Mouse (Mus musculus) layer of hippocampus, adult 8-10 months (tissue): Measurements from ENCODE around the gene Znfx1. TPM values are rescaled to one million over a fixed set of nuclear protein-coding genes. Genes with fewer than 3 reads are reported as not detected.
"Not testable (repeated sequence)": the region's sequence is repeated elsewhere in the genome, so short reads cannot be mapped to it uniquely, and the experiment has no call there.

Experiments
- DNase-seq, 2 experiments: peaks; one replicate each; pipeline ENCODE4 v3.0.0; 2022; ENCODE audit warnings: low spot score in 2 of 2
- total RNA-seq, 4 experiments: library from RNA; stranded (reverse); gene quantifications; 2 replicates each; pipeline ENCODE4 v1.2.4; 2022

Gene Znfx1
- total RNA-seq, 4 experiments from 2014 or later = 52.2 to 54.7 (median 52.5) TPM

DNA sequence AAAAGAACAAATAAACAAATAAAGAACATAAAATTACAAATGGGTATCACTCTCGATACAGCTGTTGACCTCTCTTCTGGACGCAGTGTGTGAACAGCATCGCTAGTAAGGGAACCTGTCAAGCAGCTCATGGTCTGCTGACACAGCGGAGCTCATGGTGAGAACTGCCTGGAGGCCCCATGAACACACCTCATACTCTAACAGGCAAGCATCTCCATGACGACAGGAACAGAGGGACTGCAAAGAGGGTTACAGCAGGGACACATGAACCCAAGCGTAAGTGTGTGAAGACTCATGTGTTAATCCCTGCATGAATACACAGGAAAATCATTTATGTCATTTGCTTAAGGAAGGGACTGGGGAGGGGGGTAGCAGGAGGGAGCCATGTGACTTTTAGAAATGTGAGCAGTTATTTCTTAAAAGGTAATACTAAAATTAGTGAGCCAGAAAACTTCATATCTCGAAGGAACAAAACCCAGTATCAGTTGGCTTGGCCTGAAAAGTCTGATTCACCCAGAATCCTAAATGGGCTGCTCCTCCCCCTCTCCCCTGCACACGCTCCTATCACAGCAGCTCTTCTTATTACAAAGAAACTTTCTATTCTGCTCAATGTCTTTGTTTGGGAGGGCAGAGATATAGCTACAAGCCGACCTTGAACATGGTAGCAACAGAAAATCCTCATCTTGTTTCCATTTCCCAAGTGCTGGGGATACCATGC, 9.5 kb downstream of the Znfx1 start:
- no peak for DNase-seq

DNA sequence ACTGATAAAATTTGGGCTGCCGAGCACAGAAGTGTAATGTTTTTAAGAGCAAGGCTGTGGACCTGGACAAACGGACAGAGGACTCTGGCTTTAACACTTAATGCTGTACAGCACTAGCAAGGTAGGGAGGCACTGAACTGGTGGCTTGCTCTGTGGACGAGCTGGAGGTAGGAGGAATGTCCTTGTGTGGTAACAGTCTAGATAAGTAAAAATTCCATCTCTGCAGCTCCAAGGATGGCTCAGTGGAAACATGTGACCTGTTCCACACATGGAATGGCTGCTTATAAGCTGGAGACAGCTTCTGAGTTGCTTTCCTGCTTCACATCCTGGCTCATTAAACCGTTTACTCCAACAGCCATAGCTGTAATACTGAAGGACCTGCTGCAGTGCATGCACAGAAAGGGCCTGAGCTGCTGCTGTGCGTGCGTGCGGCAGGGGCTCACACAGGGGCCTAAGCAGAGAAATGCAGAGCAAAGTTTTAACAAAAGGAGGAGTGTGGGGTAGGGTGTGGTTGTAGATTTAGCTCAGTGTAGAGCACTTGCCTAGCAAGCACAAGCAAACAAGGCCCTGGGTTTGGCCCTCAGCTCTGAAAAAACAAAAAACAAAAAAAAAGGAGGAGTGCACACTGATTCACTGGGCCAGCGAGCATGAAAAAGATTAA, 14.0 kb downstream of the Znfx1 start:
- no peak for DNase-seq

- no peak for DNase-seq
These were observed 14.6 kb downstream of the Znfx1 start for GRCm38 (mm10) chr2:167048223-167048622.

DNA sequence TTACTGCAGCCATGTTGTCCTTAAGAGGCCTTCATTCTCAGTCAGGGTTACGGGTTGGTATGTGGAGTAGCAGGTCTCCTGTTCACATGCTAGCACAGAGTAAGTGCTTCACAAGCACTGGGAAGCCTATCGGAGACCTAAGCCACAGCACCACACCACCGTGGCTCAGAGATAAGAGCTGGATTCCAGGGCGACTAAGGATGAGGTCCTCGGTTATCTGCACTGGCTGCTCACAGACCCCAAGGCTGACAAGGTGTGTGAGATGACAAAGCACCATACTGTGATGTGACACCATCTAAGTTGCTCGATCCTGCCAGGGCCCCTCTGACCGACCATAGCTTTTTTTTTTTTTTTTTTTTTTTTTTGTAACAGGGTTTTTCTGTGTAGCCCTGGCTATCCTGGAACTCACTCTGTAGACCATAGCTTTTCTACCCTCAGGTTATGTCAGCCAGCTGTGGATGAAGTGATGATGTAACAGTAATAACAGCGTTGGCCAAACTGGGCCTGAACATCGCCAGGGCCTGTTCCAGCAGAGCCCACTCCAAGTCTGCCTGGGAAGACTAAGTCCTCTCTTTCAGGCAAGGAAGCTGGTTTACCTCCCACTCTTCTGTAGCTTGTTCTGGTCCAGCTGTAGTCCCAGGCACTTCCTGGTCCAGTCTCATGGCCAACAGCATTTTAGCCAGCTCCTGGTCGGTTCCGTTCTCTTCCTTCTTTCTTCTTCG, 19.3 kb downstream of the Znfx1 start:
- no peak for DNase-seq

DNA sequence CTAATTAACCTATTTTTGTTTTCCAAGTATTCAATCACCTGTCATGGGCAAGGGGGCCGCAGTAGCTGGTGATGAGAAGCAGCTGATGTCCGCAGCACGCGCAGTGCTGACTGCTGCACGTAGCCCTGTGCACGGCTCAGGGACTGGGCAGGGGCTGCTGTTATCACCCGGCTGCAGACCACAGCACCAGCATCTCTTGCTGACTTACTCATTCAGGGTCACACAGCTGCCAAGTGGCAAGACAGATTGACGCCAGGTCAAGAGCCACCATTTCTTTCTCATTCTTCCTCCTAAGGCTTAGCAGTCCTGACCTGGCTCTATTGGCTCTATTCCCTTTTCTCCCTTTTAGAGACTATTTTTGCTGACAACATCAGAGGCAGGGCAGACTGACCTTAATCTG, 23.4 kb downstream of the Znfx1 start:
- no peak for DNase-seq

- DNase-seq = no peak
These were observed 24.1 kb downstream of the Znfx1 start for GRCm38 (mm10) chr2:167038716-167039115.

DNA sequence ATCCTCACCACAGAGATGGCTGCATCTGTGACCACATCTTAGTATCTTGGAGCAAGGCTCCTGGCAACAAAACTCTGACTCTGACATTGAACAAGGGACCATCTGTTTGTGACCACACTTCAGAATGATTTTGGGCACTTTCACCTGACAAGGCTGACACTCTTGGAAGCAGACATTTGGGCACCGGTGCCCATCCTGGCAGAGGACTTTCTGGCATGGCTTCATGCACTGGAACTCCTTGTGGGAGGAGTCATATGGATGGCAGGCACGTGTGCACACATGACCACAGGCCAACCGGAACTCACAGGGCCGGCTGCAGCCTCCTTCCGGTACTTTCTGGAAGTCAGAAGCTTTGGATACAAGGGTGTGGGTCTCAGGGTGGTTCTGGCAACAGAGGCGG, 24.5 kb downstream of the Znfx1 start:
- no peak for DNase-seq

GRCm38 (mm10) chr2:167037710-167038109, 25.1 kb downstream of the Znfx1 start:
- DNase-seq = no peak

GRCm38 (mm10) chr2:167030507-167030906, 32.3 kb downstream of the Znfx1 start:
- no peak for DNase-seq

GRCm38 (mm10) chr2:167028553-167028952, 34.3 kb downstream of the Znfx1 start:
- no peak for DNase-seq

GRCm38 (mm10) chr2:167019396-167019795, 43.4 kb downstream of the Znfx1 start:
- DNase-seq = no peak

DNA sequence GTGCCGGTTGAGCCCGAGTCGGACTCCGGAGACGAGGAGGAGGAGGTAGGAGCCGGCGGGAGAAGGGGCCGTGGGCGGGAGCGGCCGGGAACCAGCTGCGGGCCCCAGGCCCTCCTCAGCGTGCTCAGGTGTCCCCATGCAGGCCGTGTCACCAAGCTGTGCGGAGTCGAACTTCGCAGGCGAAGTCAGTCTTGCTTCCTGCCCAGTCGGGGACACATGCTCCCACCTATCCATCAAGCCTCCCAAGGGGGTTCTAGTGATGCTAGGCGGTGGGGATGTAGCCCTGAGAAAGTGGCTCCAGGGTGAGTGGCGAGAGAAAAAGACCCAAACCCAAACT, 47.5 kb downstream of the Znfx1 start:
- no peak for DNase-seq

- peak; percentile 85 to 89 for DNase-seq
These were observed 48.0 kb downstream of the Znfx1 start, which contains the start of gene Ddx27 for GRCm38 (mm10) chr2:167014702-167015381. Gene Ddx27 (plus strand): TSS chr2:167015193.

GRCm38 (mm10) chr2:167010546-167010945, 52.3 kb downstream of the Znfx1 start:
- DNase-seq = no peak

DNA sequence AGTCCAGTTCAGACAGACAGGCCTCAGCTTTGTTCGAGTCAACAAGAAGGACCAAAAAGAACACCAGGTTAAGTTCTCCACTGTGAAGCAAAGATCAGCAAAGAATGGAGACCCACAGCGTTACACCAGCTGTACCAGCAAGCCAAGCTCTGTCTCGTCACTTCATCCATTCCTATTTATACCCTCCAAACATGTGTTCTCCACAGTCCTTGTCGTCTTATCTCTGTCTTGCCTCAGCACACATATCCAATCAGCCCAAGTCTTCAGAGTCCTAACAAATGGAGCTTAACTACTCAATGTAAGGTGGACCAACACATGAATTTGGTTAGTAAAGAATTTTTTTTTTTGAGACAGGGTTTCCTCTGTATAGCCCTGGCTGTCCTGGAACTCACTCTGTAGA, 53.3 kb downstream of the Znfx1 start:
- no peak for DNase-seq

DNA sequence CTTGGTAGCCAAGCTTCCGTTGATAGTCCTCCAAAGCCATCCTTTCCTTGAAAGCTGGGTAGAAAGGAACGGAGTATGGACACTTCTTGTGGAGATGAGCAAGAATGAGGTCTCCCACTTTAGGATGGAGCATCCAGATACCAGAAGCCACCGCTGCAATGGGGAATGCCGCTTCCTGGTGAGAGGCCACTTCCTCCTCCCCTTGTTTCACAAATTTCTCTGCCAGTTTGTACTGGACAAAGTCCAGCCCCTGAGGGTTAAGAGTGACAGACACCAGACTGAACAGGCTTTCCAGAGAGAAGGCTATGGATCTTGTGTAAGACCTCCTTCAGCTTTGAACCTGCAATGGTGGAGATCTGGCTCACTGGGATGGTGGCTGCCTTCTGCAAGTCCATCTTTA, 55.2 kb downstream of the Znfx1 start:
- DNase-seq = not testable (repeated sequence)

DNA sequence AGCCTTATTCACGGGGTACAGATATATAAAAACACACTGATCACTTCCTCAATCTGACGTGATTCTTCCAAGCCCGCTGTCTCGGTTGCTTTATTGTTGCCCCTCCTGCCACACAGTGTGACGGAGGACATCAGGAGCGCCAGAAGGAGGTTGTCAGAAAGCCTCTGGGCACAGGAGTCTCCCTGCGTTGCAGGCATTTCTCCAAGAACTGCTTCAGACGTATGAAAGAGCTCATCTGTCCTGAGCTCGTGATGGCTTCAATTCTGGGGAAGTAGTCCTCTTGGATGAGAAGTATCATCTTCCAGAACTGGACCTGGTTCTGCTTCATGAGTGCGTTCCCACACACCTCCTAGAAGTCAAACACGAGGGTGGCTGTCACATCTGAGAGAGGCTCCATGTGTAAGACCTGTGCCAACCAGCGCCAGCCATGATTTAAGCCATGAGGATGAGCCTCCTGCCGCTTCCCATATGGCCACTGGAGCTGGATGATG, 55.8 kb downstream of the Znfx1 start:
- DNase-seq = peak in 1 of 2 experiments; percentile 24

- no peak for DNase-seq
These were observed 56.5 kb downstream of the Znfx1 start for GRCm38 (mm10) chr2:167006355-167006754.

GRCm38 (mm10) chr2:167004099-167004854, 58.5 kb downstream of the Znfx1 start:
- peak; percentile 51 to 64 for DNase-seq

GRCm38 (mm10) chr2:167001486-167001885, 61.3 kb downstream of the Znfx1 start:
- DNase-seq = no peak

DNA sequence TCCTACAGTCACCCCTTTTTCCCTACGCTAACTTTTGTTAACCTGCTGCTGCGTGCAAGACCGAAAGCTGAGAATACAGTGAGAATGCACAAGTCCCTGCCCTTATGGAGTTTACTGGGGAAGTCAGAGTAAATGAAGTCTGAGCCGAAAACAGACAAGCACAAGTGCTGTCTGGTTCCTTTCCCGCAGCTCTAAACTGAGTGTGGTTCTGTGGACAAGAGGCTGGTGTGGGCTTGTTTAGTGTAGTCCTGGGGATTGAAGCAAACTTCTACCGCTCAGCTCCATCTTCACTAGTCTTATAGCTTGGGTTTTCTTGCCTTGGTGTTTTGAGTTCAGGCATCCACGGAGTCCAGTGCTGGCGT, 66.3 kb downstream of the Znfx1 start:
- DNase-seq = no peak
